Mouse (Mus musculus): ENCODE results near the gene Gmds.

GRCm38 (mm10) chr13:31820587-31821017 is 517.9 kb downstream of the Gmds start:
- TF ChIP-seq POLR2A (IDR thresholded peaks at IDR 0.05; ENCODE audit: control insufficient read depth, low read depth, low read length): no peak
- TF ChIP-seq CTCF (IDR thresholded peaks at IDR 0.05; ENCODE audit: control insufficient read depth, insufficient read depth, insufficient replicate concordance, low read depth, low read length): no peak

All from testis, adult 2 months (tissue).